Mouse (Mus musculus) spleen, adult 2 months (tissue): ENCODE measurements around the gene Gm29776.

Experiments used
- CTCF ChIP-seq: fragments of 200-500 bp; IDR thresholded peaks from 2 replicates; pipeline ENCODE4 v1.5.1; 2011; ENCODE audit warnings: mild to moderate bottlenecking, inconsistent platforms; ENCODE audit not compliant: insufficient read depth, insufficient read length, insufficient replicate concordance; ENCODE audit errors: extremely low read depth
- POLR2A ChIP-seq: fragments of 200-500 bp; IDR thresholded peaks from 2 replicates; pipeline ENCODE4 v1.6.1; 2011; ENCODE audit warnings: low read depth, low read length, inconsistent platforms

DNA sequence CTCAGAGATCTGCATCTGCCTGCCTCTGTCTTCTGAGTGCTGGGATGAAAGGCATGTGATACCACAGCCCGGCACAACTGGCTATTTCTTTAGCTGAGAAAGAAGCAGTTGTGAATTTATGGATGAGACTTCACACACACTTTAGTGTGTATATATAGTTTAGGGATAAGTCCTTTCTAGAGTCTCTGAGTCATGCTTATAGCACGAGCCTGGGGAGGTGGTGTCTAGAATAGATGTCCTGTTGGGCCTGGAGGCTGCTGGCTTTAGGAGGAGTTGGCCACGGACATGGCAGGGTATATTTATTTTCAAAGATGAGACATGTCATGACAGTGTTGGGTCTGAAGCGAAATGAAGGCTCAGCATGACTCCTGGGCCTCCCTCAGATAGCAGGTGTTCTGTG, 35.4 kb upstream of the Gm29776 start:
- TF ChIP-seq POLR2A = no peak
- TF ChIP-seq CTCF = no peak
